Mouse (Mus musculus): ENCODE measurements around the gene Phxr2. TPM values are rescaled to one million over a fixed set of nuclear protein-coding genes. Genes with fewer than 3 reads are reported as not detected.

Phxr2 gene
- polyA plus RNA-seq, 1 experiment from 2014 or later: not detected

- peak overlapping the region; percentile 94 for H3K9ac ChIP-seq (replicated peaks)
- peak overlapping the region; percentile 89 for H3K4me2 ChIP-seq (replicated peaks)
- no peak overlapping the region for H3K27ac ChIP-seq (replicated peaks)
- H3K36me3 ChIP-seq: peaks cover 20% of the 10 kb centered on the region
- H3K4me1 ChIP-seq: peaks cover 28% of the 10 kb centered on the region
- 34% methylated on average over 12 of the region's 12 CpGs for WGBS
- ATAC-seq (ENCODE audit: low FRiP score, low read depth): no peak
- H3K27me3 ChIP-seq: no peaks in the 10 kb centered on the region; the same call in 1 of the 2 replicates
- H3K4me3 ChIP-seq: peak overlapping the region; percentile 97
- H3K9me3 ChIP-seq: no peaks in the 10 kb centered on the region
Observed at GRCm38 (mm10) chr10:99108431-99108982, 17.6 kb downstream of the Phxr2 start.

GRCm38 (mm10) chr10:99107964-99108363 lies 18.2 kb downstream of the Phxr2 start, which contains the start of gene Galnt4:
Galnt4 (plus strand) TSS chr10:99108159.
- peak; percentile 75 for ATAC-seq (ENCODE audit: low FRiP score, low read depth)
- H3K4me1 ChIP-seq: peaks cover 28% of the 10 kb centered on the region
- H3K9me3 ChIP-seq: no peaks in the 10 kb centered on the region
- H3K27me3 ChIP-seq: no peaks in the 10 kb centered on the region; the same call in 1 of the 2 replicates
- H3K4me3 ChIP-seq: peak within 1 kb of the TSS; percentile 97
- peaks cover 23% of the 10 kb centered on the region for H3K36me3 ChIP-seq
- peak within 1 kb of the TSS; percentile 89 for H3K4me2 ChIP-seq (replicated peaks)
- peak within 1 kb of the TSS; percentile 94 for H3K9ac ChIP-seq (replicated peaks)
- 1% methylated on average over 22 of the region's 22 CpGs for WGBS
- H3K27ac ChIP-seq (replicated peaks): peak within 1 kb of the TSS; percentile 90

- Histone ChIP-seq H3K9ac (replicated peaks) (peak within 1 kb of the TSS; percentile 94), H3K4me2 (replicated peaks) (peak within 1 kb of the TSS; percentile 89), H3K9me3 (no peaks in the 10 kb centered on the region), H3K27me3 (no peaks in the 10 kb centered on the region; the same call in 1 of the 2 replicates), H3K36me3 (peaks cover 23% of the 10 kb centered on the region), H3K4me1 (peaks cover 28% of the 10 kb centered on the region), H3K27ac (replicated peaks) (peak within 1 kb of the TSS; percentile 90), H3K4me3 (peak within 1 kb of the TSS; percentile 97)
- WGBS: under 1% methylated on average over 101 of the region's 106 CpGs
- peak; percentile 95 for ATAC-seq (ENCODE audit: low FRiP score, low read depth)
Observed at GRCm38 (mm10) chr10:99106703-99107631, 19.2 kb downstream of the Phxr2 start, which contains the start of gene Poc1b. Poc1b (plus strand) TSS chr10:99107036.

- Histone ChIP-seq H3K4me1 (peaks cover 28% of the 10 kb centered on the region), H3K27me3 (no peaks in the 10 kb centered on the region; the same call in 1 of the 2 replicates), H3K36me3 (peaks cover 22% of the 10 kb centered on the region), H3K27ac (replicated peaks) (no peak overlapping the region), H3K4me2 (replicated peaks) (peak overlapping the region; percentile 89), H3K9me3 (no peaks in the 10 kb centered on the region), H3K4me3 (peak overlapping the region; percentile 97), H3K9ac (replicated peaks) (peak overlapping the region; percentile 94)
- 36% methylated on average over 8 of the region's 8 CpGs for WGBS
- ATAC-seq (ENCODE audit: low FRiP score, low read depth): no peak; the same call in 1 of the 2 replicates
Observed at GRCm38 (mm10) chr10:99106311-99106702, 19.8 kb downstream of the Phxr2 start.

GRCm38 (mm10) chr10:99105522-99105921 lies 20.6 kb downstream of the Phxr2 start:
- H3K9ac ChIP-seq (replicated peaks): no peak overlapping the region
- ATAC-seq (ENCODE audit: low FRiP score, low read depth): no peak
- H3K4me3 ChIP-seq: no peak overlapping the region
- 86% methylated on average over 3 of the region's 3 CpGs for WGBS
- no peak overlapping the region for H3K4me2 ChIP-seq (replicated peaks)
- H3K4me1 ChIP-seq: peaks cover 24% of the 10 kb centered on the region
- H3K36me3 ChIP-seq: peaks cover 16% of the 10 kb centered on the region
- no peak overlapping the region for H3K27ac ChIP-seq (replicated peaks)
- H3K27me3 ChIP-seq: no peaks in the 10 kb centered on the region; the same call in 1 of the 2 replicates
- no peaks in the 10 kb centered on the region for H3K9me3 ChIP-seq

GRCm38 (mm10) chr10:99097374-99097773 lies 28.8 kb downstream of the Phxr2 start:
- no peak for ATAC-seq (ENCODE audit: low FRiP score, low read depth)
- no peaks in the 10 kb centered on the region for H3K27me3 ChIP-seq
- H3K4me3 ChIP-seq: no peak overlapping the region
- H3K9me3 ChIP-seq: no peaks in the 10 kb centered on the region
- WGBS: 74% methylated on average over 10 of the region's 10 CpGs
- no peaks in the 10 kb centered on the region for H3K36me3 ChIP-seq
- H3K27ac ChIP-seq (replicated peaks): no peak overlapping the region
- no peak overlapping the region for H3K9ac ChIP-seq (replicated peaks)
- no peak overlapping the region for H3K4me2 ChIP-seq (replicated peaks)
- no peaks in the 10 kb centered on the region for H3K4me1 ChIP-seq

- 89% methylated on average over 2 of the region's 2 CpGs for WGBS
- Histone ChIP-seq H3K27ac (replicated peaks) (no peak overlapping the region), H3K9me3 (no peaks in the 10 kb centered on the region), H3K4me1 (no peaks in the 10 kb centered on the region), H3K4me3 (no peak overlapping the region), H3K36me3 (no peaks in the 10 kb centered on the region), H3K4me2 (replicated peaks) (no peak overlapping the region), H3K9ac (replicated peaks) (no peak overlapping the region), H3K27me3 (no peaks in the 10 kb centered on the region)
- ATAC-seq (ENCODE audit: low FRiP score, low read depth): no peak
Observed at GRCm38 (mm10) chr10:99095114-99095513, 31.0 kb downstream of the Phxr2 start.

GRCm38 (mm10) chr10:99093364-99093763 lies 32.8 kb downstream of the Phxr2 start:
- H3K4me1 ChIP-seq: no peaks in the 10 kb centered on the region
- ATAC-seq (ENCODE audit: low FRiP score, low read depth): no peak
- H3K36me3 ChIP-seq: no peaks in the 10 kb centered on the region
- no peak overlapping the region for H3K4me2 ChIP-seq (replicated peaks)
- H3K9me3 ChIP-seq: no peaks in the 10 kb centered on the region
- no peak overlapping the region for H3K9ac ChIP-seq (replicated peaks)
- 91% methylated on average over 2 of the region's 2 CpGs for WGBS
- H3K27me3 ChIP-seq: no peaks in the 10 kb centered on the region
- H3K4me3 ChIP-seq: no peak overlapping the region
- H3K27ac ChIP-seq (replicated peaks): no peak overlapping the region

GRCm38 (mm10) chr10:99089906-99090305 lies 36.2 kb downstream of the Phxr2 start:
- no peak overlapping the region for H3K27ac ChIP-seq (replicated peaks)
- H3K9ac ChIP-seq (replicated peaks): no peak overlapping the region
- H3K4me1 ChIP-seq: no peaks in the 10 kb centered on the region
- H3K27me3 ChIP-seq: no peaks in the 10 kb centered on the region
- WGBS: 80% methylated on average over 6 of the region's 6 CpGs
- ATAC-seq (ENCODE audit: low FRiP score, low read depth): no peak
- no peaks in the 10 kb centered on the region for H3K9me3 ChIP-seq
- no peak overlapping the region for H3K4me3 ChIP-seq
- no peaks in the 10 kb centered on the region for H3K36me3 ChIP-seq
- H3K4me2 ChIP-seq (replicated peaks): no peak overlapping the region

GRCm38 (mm10) chr10:99086029-99086428 lies 40.1 kb downstream of the Phxr2 start:
- no peak overlapping the region for H3K4me3 ChIP-seq
- 76% methylated on average over 6 of the region's 6 CpGs for WGBS
- no peak for ATAC-seq (ENCODE audit: low FRiP score, low read depth)
- H3K27me3 ChIP-seq: no peaks in the 10 kb centered on the region
- H3K4me1 ChIP-seq: no peaks in the 10 kb centered on the region
- H3K9ac ChIP-seq (replicated peaks): no peak overlapping the region
- H3K9me3 ChIP-seq: no peaks in the 10 kb centered on the region
- H3K4me2 ChIP-seq (replicated peaks): no peak overlapping the region
- H3K27ac ChIP-seq (replicated peaks): no peak overlapping the region
- H3K36me3 ChIP-seq: no peaks in the 10 kb centered on the region

GRCm38 (mm10) chr10:99085240-99085587 lies 40.9 kb downstream of the Phxr2 start:
- WGBS: 66% methylated on average over 6 of the region's 6 CpGs
- H3K36me3 ChIP-seq: no peaks in the 10 kb centered on the region
- H3K4me2 ChIP-seq (replicated peaks): 0 out of 2 replicates have a peak overlapping the region, but pooled peaks have one; percentile 14
- no peaks in the 10 kb centered on the region for H3K27me3 ChIP-seq
- H3K4me3 ChIP-seq: no peak overlapping the region
- no peak overlapping the region for H3K27ac ChIP-seq (replicated peaks)
- peak; percentile 54; the same call in 1 of the 2 replicates for ATAC-seq (ENCODE audit: low FRiP score, low read depth)
- no peaks in the 10 kb centered on the region for H3K4me1 ChIP-seq
- no peaks in the 10 kb centered on the region for H3K9me3 ChIP-seq
- 0 out of 2 replicates have a peak overlapping the region, but pooled peaks have one; percentile 11 for H3K9ac ChIP-seq (replicated peaks)
